Mouse (Mus musculus) lung, postnatal 0 days (tissue): ENCODE results near the gene Ncbp3.

Experiments
- CTCF ChIP-seq: IDR thresholded peaks from 2 replicates; pipeline ENCODE4 v1.5.1; 2016; ENCODE audit warnings: antibody characterized with exemption, mild to moderate bottlenecking
- EP300 ChIP-seq: IDR thresholded peaks from 2 replicates; pipeline ENCODE4 v1.6.1; 2016; ENCODE audit warnings: antibody characterized with exemption, mild to moderate bottlenecking, control low read depth

DNA sequence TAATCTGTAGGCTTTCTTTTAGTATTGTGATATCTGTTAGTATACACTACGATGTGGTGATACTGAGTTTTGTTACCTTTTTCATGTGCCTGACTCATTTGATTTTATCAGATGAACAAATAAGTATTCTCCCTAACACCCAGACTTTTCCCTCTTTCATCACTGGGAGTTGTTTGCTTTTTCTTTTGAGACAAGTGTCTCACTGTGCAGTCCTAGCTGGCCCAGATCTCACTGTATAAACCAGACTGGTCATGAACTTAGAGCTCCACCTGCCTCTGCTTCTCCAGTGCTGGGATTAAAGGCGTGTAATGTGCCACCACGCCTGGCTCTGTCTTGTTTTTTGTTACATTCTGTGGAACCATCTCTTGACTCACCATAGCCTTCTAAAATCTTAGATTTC is 12.0 kb downstream of the Ncbp3 start:
- TF ChIP-seq CTCF (no peak), EP300 (no peak)
